Mouse (Mus musculus): ENCODE measurements around the gene Pola1.
A peak's percentile ranks its signal among the peaks of the same experiment; 100 is the strongest.

Gene Pola1

DNA sequence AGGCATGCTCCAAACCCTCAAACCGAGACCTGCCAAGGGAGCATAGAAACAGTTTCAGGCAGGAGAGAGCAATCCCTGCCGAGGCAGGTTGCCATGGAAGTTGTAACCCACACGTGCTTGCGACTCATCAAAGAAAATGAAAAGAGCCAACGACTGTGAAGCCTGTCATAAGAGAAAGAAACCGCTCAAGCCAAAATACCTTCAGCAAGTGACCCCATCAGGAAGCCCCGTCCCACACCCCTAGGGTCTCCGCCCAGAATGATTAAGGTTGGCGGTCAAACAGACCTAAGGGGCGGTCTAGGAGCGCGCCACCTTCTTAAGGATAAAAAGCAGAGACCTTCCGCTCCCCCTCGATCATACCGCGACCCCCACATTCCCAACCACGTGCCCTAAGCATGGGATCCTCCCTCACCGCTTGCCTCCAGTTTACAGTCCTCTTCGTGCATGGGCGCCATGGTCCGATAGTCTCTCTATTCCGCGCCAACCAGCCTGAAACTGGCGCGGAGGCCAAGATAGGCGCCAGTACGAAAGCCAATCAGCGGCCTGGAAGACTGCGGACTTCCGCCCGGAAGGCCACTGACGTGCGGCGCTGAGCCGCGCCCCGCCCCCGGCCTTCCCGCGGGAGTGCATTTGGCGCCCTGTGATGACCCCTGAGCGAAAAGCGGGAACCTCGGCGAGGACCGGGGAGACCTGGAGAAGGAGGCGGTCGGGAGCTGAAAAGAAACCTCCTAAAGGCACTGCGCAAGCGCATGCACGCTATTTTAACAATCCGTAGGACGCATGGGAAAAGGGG, at the start of gene Pola1:
Gene Pola1 (minus strand): TSS at position 499 of the 793 bp plus-strand sequence.
- peak; percentile 62 to 86 for DNase-seq (ENCODE audit: low spot score in 2 of 2)

DNA sequence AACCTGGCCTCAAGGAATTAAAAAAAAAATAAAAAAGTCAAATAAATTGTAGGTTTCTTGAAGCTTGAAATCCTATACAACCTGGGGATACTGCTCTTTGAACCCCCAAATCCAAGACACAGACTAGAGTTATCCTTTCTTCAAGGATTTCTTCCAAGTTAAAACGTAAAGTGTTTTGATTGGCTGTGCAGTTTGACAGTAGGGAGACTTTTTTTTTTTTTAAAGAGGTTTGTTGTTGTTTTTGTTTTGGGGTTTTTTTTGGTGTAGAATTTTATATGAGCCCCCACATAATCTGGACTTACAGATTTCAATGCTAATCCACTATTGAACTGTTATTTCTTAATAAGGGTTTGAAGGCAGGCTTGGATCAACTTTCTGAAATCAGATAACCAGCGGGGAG, 44.3 kb upstream of the Pola1 start:
- no peak for DNase-seq (ENCODE audit: low spot score in 2 of 2)

DNA sequence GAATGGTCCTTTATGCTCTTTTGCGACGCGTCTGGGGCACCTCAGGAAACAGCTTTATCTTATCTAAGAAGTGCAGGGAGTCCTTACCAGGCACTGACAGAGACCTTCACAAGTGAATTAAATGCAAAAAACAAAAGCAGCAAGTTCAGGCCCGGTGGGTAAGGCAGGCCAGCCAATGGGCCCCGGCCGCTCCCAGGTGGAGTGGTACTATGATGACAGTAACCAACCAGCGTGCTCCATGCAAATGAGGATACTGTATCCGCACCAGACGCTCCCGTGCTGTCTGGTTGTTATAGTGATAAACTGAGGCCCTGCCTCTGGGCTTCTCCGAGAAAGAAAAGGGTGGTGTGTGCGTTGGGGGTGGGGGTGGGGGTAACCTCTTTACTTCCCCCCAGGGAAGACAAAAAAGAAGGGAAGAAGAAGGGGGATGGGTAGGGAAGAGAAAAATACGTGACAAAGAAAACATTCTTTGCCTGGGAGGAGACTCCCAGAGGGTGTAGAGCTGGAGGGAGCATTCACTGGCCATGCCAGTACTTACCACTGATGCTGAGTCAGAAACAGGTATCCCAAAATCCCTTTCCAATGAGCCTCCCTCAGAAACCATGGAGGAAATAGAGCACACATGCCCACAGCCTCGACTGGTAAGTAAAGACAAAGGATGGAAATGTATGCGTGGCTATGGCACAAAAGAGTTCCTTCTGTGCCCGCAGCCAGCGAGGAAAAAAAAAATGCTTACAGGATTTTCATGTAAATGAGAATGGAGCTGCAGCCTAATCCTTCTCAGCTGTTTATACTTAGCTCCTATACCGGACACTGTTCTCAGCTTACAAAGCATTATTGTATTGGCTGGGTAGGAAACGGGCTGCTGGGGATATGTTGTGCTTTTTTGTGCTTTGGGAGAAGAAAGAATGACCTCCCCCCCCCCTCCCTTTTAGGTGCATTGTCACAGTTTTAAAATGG, 43.2 kb upstream of the Pola1 start:
- DNase-seq (ENCODE audit: low spot score in 2 of 2) = peak; percentile 1 to 4

DNA sequence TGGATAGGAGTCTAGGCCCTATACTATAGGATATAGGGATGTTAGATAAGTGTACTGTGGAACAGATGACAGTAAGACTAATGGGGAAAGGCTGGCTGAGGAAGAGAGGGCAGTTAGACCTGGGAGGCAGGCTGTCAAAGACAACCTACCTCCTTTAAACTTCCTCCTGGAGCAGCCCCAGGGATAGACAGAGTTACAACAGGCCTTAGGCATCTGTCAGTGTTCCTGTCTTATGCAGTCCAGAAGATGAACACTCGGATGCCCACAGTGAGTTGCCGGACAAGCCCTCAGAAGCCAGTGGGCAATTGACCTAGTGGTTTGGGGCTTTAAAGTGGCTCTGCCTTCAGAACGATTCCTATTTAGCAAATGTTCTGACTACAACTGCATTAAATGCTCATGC, 42.5 kb upstream of the Pola1 start:
- no peak for DNase-seq (ENCODE audit: low spot score in 2 of 2)

DNA sequence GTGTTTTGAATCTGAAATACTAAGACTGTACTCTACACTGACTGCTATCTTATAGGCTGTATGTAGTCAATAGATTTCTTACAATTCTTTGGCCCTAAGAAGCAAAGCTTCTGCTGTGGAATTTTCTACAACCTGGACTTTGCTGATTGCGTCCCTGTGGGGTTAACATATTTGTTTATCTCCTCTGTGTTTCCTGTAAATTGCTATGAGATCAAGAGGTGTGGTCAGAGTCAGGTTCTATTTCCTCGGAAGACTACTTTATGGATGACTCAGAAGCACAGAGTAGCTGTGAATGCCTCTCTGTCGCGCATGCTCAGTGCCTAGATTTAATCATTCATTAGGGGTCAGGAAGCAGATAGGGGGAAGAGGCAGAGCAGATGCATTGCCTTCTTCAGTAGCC, 32.8 kb upstream of the Pola1 start:
- no peak for DNase-seq (ENCODE audit: low spot score in 2 of 2)

DNA sequence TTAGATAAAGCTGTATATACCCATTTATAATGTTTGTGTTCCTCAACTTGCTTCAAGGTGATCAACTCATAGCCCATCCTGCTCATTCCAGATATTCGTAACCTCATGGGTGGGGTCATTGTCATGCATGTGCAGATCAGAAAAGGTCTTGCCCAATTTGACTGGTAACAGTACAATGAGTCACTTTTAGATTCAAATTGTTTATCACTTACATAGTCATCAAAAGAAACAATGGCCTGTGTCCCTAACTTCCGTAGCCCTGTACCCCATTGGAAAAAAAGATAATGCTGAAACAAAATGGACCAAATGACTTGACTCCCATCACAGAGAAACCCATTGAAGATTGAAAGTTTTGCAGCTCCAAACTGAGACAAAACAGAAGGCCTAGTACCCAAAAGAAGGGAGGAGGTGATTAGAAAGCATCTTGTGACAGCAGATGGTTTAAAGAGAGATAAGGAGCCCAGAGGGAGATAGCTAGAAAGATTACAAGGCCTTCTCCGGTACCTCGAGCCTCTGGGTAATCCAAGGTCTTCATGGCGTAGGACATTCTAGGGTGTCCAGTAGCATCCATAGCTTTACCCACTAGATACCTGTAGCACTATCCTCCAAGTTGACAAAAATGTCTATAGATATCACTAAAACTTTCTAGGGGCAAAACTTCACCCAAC, 32.1 kb upstream of the Pola1 start:
- DNase-seq (ENCODE audit: low spot score in 2 of 2) = no peak

- DNase-seq (ENCODE audit: low spot score in 2 of 2) = no peak
Measured at GRCm38 (mm10) chrX:93655153-93655552, 23.2 kb upstream of the Pola1 start.

DNA sequence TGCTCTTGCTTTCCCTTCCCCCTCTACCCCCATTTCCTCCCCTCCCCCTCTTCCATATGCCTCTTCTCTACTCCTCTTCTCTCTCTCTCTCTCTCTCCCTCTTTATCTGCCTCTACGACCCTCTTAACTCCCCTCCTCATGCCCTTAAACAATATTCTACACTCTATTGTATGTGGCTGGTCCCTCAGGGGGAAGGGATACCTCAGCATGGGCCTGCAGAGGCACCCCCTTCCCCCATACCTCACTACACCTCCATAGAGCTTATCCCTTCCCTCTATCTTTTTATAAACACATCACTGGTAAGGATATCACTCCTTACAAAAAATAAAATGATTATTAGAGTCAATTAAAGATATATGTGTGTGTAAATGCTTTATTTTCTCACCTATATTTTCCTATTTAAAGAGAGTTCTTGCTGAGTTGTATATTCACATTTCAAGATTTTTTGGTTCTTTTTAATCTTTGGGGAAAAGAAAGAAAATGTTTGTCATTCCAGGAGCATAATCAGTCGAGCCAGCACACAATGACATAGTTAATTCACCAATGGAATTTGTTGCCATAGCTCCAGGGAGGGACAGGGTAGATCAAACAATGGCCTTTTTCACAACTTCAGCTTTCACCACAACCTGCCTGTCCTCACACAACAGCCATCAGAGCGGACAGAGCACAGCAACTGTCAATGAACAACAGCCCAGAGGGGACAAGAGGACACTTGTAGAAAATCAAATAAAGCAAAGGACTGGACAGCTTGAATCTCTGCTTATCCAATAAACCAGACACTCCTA, 22.5 kb upstream of the Pola1 start, which contains the start of gene Pcyt1b:
Gene Pcyt1b (plus strand): TSS at position 646 of the 785 bp plus-strand sequence.
- DNase-seq (ENCODE audit: low spot score in 2 of 2) = no peak

GRCm38 (mm10) chrX:93650738-93651137, 18.8 kb upstream of the Pola1 start:
- DNase-seq (ENCODE audit: low spot score in 2 of 2) = no peak

DNA sequence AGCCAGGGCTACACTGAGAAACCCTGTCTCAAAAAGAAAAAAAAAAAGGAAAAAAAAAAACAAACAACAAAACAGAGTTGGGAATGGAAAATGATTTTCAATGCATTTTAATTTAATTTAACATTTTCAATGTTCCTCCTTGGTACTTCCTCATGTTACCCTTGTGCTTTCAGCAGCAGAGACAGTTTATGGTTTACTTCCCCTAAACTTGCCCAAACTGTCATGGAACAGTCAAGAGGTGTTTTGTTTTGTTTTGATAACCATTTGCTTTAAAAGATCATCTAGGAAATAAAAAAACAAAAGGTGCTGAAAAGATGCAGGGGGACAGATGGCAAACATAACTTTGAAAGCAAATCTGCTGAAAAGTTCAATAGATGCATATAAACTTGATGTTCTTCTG, 12.1 kb upstream of the Pola1 start:
- DNase-seq (ENCODE audit: low spot score in 2 of 2) = no peak

- DNase-seq (ENCODE audit: low spot score in 2 of 2) = no peak
Measured at GRCm38 (mm10) chrX:93643600-93643999, 11.6 kb upstream of the Pola1 start.

GRCm38 (mm10) chrX:93634861-93635375, 3.0 kb upstream of the Pola1 start:
- no peak for DNase-seq (ENCODE audit: low spot score in 2 of 2)

GRCm38 (mm10) chrX:93630256-93630655, 1.7 kb downstream of the Pola1 start:
- DNase-seq (ENCODE audit: low spot score in 2 of 2) = no peak

DNA sequence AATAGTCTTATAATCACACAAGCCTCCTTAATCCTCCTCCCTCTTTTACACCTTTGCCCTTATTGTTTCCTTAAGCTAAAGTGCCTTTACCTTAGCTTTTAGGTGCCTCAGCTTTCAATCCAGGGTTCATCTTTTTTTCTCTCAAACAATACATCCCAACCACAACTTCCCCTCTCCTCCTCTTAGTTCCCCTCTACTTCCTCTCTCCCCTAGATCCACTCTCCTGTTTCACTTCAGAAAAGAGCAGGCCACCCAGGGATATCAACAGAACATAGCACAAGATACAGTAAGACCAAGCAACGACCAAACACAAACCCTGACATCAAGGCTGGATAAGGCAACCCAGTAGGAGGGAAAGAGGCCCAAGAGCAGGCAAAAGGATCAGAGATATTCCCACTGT, 29.7 kb downstream of the Pola1 start:
- no peak for DNase-seq (ENCODE audit: low spot score in 2 of 2)

- no peak for DNase-seq (ENCODE audit: low spot score in 2 of 2)
Measured at GRCm38 (mm10) chrX:93594283-93594682, 37.7 kb downstream of the Pola1 start.

DNA sequence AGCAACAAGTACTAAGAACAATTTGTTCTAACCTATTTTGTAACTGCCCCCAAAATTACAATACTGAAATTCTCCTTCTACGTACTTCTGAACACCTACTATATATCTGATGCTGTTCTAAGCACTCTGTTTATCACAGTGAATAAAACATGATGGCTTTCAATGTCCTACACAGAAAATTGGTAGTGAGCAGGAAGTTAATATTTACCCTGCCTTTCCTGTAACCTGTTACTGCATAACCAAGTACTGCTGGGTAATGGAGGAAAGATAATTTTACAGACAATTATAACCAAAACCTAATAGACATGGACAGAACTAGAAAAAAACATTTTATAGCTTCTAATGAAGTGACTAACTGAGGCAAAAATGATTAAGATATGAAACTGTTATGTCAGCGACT, 51.0 kb downstream of the Pola1 start:
- no peak for DNase-seq (ENCODE audit: low spot score in 2 of 2)

GRCm38 (mm10) chrX:93557171-93557570, 74.8 kb downstream of the Pola1 start:
- no peak for DNase-seq (ENCODE audit: low spot score in 2 of 2)

- DNase-seq (ENCODE audit: low spot score in 2 of 2) = no peak
Measured at GRCm38 (mm10) chrX:93539779-93540178, 92.2 kb downstream of the Pola1 start.

DNA sequence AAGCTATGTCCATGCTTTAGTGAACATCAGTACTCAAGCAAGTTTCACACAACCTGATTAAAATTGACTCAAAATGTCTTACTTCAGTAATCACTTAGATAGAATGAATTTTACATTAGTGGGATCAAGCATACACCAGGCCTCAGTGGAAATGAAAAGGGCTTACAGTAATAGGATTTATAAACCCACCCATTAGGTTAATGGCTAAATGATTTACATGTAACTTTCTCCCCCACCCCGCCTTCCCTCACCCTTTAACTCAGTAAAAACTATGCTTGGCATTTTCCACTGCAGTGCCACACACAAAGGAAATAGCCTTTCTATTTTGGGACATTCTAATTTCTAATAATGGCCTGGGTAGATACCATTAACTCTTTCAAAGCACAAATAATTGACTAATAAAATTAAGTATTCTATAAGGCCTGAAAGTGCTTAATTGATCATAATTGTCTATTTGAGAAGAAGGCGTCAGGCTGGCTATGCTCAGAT, 129.0 kb downstream of the Pola1 start:
- no peak for DNase-seq (ENCODE audit: low spot score in 2 of 2)

DNA sequence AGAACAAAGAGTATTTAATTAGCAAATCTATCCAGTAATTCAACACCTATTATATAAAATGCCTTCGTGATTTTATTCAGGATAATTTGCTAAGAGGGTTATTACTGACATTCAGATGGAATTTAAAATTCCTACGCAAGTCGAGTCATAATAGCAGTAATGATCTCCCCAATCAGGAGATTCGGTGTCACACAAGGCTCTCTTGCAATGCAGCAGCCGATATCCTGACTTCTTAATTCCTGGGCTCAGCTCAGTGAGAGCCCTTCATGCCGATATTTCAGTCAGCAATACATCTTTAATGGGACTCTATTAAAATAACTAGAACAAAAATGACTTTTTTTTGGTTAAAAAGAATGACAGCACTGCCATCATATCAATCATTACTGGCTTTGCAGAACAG, 134.4 kb downstream of the Pola1 start:
- no peak for DNase-seq (ENCODE audit: low spot score in 2 of 2)

GRCm38 (mm10) chrX:93465711-93466110, 166.2 kb downstream of the Pola1 start:
- no peak for DNase-seq (ENCODE audit: low spot score in 2 of 2)

Measured in urinary bladder, postnatal 36 days (tissue).